Mouse (Mus musculus) adrenal gland, adult 10 weeks (tissue): ENCODE measurements around the gene Fbxo48. TPM values are rescaled to one million over a fixed set of nuclear protein-coding genes. Genes with fewer than 3 reads are reported as not detected.

Experiments used
- polyA plus RNA-seq: library from polyadenylated mRNA; stranded (reverse); fragments of 350-450 nt; fragmentation: Illumina TruSeq; extraction: RNeasy Lipid Tissue Mini Kit (QIAGEN cat#74804); gene quantifications from one replicate; pipeline ENCODE4 v1.2.3, GENCODE M21; 2014; ENCODE audit warnings: low read depth, low replicate concordance

Fbxo48 gene
- 0.76 TPM for polyA plus RNA-seq

GRCm38 (mm10) chr11:16950976-16951760, at the start of gene Fbxo48:
Fbxo48 (plus strand) TSS chr11:16951375.

Other genes with a start within 250 kb of the Fbxo48 start
- 6.5 TPM for gene Egfr, start 199.2 kb upstream of the Fbxo48 start, polyA plus RNA-seq
- 25.7 TPM for gene Cnrip1, start 100.2 kb downstream of the Fbxo48 start, polyA plus RNA-seq
- gene Plek, start 101.0 kb downstream of the Fbxo48 start, polyA plus RNA-seq = 19.7 TPM
- gene Ppp3r1, start 207.9 kb downstream of the Fbxo48 start, polyA plus RNA-seq = 485 TPM
- 21.0 TPM for gene Wdr92, start 230.7 kb downstream of the Fbxo48 start, polyA plus RNA-seq